Mouse (Mus musculus) thymus, postnatal 4 days (tissue): ENCODE results near the gene Vmp1.

Experiments
- DNase-seq: peaks from one replicate; pipeline ENCODE4 v3.0.0; 2021

The Vmp1 gene

DNA sequence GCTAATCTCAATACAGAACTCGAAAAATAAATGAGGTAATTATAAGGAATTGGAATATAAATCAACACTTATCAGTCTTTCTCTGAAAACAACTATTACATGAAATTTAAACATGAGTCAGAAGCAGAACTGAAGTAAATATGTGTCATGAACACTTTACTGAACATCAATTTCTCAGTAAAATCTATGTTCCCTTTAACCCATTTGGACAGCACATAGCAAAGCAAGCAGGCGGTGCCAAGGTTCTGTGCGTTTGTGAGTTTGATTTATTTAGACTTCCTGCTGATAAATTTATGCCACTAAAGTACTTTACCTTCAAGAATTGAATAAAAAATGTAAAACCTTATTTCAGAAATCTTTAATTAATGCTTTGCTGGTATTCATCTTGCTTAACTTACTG lies 54.2 kb downstream of the Vmp1 start:
- DNase-seq = no peak

DNA sequence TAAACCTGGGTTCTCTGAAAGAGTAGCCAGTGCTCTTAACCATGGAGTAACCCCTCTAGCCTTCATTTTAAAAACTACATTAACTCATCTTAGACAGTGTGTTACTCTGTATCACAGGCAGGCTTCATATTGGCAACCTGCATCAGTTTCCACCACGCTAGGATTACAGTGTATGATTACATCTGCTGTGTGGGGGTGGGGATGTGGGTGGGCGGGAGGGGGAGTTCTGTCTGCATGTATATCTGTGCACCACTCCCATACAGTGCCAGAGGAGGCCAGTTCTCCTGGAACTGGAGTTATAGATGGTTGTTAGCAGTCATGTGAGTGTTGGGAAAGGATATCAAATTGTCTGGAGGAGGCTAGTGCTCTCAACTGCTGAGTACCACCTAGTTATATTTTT lies 55.2 kb downstream of the Vmp1 start:
- no peak for DNase-seq

DNA sequence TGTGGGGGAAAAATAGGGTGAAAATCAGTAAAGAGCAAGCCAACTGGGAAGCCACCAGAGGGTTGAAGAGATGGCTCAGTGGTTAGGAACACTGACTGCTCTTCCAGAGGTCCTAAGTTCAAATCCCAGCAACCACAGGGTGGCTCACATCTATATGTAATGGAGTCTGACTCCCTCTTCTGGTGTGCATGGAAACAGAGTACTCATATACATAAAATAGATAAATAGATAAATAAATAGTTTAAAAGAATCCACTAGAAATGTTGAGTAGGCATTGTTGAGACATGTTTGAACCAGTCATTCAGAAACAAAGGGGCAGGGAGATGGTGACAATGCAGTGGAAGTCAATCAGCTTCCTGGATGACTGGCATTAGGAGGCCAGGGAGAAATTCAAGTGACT lies 56.0 kb downstream of the Vmp1 start:
- DNase-seq = no peak

DNA sequence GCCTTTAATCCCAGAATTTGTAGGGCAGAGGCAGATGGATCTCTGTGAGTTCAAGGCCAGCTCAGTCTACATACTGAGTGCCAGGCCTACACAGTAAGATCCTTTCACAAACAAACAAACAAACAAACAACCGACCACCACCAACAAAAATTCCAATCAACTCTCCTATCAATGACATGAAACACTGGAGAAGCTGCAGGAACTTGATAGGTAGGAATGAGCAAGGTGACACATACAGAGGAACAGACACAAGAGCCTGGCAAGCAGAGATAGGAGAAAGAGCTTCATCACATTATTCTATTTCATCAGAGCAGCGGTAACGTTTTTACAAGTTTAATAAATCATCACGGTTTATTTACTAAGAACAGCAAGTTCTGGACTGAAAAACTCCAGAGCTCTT lies 56.9 kb downstream of the Vmp1 start:
- DNase-seq = no peak

DNA sequence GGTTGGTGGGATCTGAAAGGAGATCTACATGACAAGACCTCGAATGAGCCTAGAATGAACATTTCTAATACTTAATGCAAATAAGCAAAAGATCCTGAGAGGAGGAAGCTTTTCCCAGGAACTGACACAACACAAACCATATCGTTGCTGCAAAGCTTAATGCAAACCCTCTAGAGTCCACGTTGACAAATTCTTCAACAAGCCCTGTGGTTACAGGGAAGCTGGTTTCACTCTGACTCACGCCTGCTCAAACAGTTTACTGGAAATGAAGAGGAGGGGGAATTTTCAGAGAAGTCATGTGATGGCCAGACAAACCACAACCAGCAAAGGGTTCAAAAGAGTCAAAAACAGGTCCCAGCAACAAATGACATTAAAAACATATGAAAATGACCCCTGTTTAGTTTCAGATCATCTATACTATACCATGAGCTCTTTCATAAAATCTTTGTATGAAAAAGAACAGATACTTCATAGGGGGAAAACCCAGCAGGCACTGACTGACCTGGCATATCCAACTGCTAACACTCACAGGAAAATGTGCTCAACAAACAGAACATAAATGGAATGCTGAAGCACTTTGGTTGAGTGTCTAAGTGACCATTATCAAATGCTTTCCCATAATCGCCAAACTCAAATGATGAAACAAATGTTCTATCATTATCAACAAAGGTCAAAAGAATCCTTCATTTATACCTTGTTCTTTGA lies 59.2 kb downstream of the Vmp1 start:
- no peak for DNase-seq

DNA sequence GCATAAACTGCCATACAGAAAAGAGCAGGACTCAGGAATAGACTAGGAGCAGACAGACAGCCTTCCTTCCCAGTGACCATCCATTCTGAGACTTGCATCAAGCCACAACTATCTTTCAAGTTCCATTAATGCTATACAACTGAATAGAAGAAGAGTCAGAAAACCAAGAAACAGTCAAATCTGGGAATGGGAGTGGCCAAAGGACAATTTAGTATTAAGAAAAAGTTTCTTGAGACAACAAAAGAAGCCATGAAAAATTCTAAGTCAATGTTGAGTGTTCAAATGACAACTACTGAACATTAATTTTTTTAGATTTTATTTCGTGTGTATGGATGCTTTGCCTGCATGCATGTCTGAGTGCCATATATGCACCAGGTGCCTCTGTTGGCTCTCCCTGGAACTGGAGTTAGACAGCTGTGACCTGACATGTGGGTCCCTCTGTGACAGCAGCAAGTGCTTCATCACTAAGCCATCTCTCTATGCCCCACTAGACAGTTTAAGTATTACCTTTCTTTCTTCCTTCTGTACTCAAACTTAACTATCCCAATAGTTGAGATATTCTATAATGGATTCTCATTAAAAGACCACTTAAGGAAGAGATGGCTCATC lies 60.1 kb downstream of the Vmp1 start:
- DNase-seq = no peak

DNA sequence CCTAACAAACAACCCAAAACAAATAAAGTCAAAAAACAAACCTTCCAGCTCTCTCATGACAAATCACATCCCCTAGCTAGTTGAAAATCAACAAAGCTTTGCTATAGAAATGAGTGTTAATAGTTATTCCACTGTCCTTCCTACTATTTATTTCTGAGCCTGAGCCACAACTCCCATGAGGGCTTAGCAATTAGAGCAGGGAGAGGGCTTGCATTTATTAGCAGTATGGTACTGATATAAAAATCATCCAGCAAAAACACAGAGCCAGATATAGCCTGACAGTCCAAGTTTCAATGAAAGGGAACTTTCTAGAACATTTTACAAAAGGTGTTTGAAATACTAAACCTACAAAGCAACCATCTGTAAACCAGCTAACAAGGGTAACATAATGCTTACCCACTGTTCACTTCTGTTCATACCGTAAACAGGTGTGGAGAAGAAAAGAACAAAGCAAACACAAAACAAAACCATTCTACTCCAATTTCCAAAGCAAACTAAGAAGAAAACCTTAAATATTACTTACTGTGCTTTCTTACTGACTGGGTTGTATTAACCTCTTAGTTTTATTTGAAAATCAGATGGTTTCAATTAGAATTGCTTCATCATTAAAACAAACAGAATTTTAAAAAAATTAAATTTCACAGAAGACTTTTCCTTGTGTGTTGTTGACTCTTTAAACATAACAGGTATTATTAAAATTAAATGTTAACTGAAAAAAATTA lies 61.3 kb downstream of the Vmp1 start:
- no peak for DNase-seq

DNA sequence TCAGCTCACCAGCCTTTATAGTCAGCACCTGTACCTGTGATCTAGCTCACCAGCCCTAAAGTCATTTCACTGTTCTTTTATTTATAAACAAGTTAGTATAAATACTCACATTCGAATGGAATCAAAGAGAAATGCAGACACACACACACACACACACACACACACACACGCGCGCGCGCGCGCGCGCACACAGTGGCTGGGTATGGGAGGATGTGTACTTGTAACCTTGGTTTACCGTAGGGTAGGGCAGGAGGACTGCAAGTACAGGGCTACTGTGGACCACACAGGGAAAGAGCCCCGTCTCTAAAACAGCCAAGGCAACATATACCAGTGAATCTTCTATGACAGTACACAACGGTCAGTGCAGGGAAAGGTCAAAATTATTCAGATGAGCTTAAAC lies 62.5 kb downstream of the Vmp1 start:
- DNase-seq = peak; percentile 35

DNA sequence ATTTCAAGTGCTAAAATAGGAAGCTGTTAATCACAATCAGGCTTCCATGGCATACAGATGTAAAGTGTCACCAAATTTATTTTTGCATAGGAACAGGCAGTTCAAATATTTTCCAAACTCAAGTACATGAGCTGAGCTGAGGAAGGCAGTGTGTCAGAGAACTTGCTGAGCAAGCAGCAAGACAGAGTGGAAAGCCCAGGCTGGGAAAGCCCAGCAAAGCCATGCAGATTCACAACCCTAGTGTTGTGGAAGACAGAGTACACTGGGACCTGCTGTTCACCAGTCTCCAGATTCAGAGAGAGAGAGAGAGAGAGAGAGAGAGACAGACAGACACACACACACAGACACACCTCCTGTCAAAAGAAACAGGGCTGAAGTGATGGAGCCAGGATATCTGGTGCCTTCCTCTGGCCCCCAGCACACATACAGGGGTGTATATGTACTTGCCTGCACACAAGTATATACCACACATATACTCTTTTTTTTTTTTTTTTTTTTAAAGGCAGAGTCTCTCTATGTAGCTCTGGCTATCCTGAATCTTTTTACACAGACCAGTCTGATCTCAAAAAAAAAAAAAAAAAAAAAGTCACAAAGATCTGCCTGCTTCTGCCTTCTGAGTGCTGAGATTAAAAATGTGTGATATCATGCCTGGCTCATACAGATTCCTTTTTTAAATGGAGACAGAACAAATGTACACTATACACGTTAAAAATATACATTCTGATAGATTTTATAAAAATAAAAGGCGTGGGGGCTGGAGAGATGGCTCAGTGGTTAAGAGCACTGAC lies 64.9 kb downstream of the Vmp1 start:
- no peak for DNase-seq

DNA sequence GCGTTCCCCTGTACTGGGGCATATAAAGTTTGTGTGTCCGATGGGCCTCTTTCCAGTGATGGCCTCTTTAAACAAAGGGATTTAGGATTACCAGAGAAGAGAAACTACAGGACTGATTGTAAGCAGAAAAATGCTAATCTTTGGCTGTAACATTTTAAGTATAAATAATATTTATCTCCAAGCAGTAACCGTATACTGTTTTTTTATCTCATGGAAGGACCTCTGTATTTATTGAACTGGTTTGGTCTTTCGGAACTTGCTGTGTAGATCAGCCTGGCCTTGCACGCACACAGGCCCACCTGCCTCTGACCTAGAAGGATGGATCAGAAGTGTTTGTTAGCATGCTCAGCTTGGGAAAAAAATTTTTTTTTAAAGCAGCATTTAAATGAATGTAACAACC lies 69.0 kb downstream of the Vmp1 start:
- DNase-seq = no peak

DNA sequence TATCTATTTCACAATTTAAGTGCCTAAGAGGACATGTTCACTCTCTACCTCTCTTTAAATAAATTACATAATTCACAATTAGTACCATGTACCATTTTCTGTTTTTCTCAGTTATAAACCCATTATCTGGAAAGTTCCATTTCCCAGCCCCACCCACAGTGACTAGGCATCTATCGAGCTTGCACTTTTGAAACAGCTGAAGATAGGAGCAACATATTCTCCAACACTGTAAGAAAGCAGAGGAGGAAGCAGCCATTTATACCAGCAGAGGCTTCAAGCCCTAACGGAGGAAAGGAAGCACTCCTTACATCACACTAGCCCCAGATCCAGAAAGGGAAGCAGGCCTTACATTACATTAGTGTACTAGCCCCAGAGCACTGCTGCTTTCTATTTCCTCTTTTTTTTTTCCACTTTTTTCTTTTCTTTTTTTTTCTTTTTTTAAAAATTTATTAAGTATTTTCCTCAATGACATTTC lies 69.5 kb downstream of the Vmp1 start:
- DNase-seq = no peak

DNA sequence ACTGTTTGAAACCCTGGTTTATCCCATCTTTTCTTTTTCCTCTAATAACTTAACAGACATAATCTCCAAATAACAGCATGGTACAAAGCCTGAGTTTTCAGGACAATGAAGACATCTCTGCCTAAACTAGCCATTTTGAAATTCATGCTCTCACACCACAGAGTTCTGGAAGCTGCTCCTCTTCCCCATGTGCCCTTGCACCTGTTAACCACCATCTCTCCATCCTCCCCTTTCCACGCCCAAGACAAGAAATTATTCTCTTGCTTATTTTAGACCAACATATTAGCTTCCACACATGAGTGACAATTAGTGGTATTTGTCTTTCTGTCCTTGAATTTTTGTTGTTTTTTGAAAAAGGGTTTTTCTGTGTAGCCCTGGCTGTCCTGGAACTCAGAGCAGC lies 71.6 kb downstream of the Vmp1 start:
- no peak for DNase-seq

DNA sequence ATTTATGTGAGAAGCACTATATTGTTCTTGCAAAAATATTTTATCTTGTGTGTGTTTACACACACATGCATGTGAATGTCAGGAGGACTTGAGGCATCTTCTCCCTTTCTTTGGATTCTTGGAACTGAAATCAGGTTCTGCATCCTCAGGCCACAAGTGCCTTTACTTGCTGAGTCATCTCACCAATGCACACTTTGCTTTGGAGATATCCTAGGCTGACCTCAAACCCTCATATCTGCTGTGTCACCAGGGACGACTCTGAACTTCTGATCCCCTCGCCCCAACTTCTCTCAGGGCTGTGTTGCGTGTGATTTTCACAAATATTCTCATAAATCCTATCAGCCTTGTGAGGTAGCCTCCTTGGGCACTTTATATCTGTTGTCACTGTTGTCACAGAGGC lies 73.4 kb downstream of the Vmp1 start:
- no peak for DNase-seq

DNA sequence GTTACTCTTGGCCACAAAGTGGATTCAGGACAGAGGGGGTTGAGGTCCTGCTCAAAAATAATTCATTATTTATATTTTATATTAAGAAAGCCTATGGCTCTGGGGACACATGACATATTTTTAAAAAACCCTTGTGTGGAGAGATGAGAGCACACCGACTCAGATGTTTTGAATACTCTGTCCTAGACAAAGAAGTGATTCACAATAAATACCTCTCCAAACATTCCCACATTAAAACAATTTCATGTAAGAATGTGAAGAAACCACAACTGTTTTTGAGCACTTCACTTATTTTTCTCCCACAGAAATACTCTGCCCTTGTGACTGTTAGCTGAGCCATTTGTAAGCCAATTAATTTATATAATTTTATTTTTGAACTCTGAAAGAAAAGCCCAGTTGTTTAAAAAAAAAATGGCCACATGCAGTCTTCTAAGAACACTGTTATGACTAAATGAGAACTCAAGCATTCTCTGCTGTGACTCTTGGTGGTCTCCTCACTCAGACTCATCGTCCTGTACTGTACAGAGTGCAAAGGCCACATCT lies 75.8 kb downstream of the Vmp1 start:
- no peak for DNase-seq

DNA sequence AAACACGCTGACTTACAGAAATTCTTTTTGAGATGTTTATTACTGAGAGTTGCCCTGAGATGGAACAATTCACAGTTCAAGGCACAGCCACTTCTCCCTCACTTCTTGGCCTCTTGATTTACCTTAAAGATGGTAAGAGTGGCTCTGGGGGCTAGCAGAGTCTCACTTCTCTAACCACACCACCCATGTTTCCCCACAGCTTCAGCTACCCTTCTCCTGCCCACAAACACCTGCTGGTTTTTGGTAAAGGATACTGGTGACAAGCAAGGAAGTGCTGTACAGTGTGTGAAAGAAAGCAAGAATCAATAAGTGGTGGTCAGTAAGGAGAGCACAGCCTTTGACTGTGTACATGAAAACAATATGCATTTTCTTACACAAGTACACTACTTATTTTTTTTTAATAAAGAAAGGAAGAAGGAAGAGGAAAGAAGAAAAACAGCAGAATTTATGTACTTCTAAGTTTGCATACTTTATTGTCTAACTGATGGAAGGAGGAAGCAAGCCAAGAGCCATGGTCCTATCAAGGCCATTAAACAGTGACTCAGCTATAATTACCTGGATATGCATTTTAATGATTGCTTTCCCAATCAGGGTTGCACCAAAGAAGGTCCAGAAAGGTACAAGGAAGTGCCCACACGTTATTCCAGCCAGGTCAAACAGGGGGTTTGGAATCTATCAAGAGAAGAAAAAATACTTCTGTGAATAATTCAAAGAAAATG lies 76.9 kb downstream of the Vmp1 start:
- no peak for DNase-seq

DNA sequence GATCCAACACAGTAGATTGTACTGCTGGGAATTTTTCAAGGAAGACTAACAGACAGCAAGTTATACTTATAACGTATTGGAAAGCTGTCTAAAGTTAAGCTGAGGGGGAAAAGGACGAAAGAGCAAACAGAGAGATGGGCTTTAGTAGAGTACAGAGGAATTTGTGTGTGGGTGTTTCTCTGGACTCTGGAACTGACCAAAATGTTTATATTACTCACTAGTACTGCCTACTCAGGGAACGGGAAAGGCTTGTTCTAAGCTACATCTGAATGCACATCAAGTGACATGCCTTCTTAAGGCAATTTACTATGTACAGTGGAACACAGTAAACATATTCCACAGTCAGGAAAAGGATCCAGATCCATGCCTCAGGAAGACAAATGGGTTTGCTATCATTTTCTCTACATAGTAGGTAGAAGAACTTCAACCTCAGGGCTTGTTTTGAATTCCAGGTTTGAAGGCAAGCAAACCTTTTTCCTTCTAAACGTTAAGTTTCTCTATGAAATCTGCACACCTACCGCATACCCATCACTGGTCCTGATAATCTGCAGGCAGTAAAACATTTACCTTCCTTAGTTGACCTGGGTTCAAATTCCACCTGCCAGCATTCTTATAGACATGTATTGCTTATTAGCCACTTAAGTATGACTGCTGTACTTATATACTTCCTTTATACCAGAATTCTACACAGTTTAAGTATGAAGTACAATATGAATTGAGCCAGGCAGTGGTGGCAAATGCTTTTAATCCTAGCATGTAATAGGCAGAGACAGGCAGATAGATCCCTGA lies 78.7 kb downstream of the Vmp1 start:
- no peak for DNase-seq

DNA sequence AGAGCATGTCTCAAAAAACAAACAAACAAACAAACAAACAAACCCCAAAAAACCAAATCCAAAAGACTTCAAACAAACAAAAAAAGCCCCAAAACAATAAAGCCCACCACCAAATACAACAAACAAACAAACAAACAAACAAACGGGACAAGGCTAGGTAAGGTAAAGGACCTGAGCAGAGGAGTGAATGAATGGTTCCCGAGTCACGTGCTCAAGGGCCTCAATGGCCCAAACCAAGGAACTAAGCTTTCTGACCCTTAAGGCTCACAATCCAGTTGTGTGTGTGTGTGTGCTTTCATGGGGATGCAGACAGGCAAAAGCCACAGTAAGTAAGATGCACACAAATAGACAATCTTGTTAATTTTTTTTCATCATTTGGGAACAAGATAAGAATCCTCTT lies 79.3 kb downstream of the Vmp1 start:
- no peak for DNase-seq

DNA sequence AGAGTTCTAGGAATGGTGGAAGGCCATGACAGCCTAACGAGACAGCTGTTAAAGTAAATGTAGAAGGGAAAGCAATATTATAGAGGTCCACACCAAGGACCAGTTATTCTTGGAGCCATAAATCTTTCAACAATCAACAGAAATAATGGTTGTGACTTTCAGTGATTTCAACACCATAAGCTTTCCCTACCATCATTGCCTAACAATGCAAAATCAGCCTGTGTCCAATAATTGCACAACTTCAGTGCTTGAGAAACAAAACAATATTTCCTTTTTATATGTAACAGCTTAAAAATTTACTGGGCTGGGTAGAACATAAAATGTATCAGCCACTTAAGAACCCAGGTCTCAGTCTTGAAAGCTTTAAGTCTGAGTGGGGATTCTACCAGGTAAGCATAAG lies 79.9 kb downstream of the Vmp1 start:
- DNase-seq = no peak

DNA sequence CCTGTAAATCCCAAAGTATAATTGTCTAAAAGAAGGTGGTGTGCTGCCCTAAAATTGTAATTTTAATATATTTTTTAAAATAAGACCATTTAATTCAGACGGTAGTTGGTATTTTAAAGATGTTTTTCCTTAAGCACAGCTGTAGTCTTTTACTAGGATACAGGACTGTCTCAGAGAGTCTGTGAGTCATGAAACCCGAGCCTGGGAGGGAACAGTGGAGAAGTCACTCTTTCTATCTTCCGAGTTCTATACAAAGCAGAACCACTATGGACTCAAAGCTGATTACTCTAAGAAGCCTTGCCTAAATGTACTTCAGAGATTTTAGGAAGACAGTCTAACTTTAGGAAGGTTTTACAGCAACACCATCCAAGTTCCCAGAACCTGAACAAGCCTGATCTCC lies 81.5 kb downstream of the Vmp1 start:
- no peak for DNase-seq

DNA sequence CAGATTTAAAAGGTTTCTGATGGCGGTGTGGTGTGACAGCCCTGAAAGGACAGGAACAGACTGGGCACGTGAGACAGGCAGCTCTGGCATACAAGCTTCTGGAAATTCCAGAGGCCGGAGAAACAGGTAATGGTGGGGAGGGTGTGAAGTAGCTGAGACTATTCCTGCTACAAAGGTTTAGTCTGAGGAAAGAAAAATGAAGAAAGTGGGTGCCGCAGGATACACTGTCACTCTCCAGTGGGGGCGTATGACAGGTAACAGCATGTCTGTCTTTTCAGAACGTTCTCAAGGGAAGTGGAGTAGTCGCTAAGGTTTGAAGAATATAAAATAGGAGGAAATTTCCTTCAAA lies 83.5 kb downstream of the Vmp1 start:
- no peak for DNase-seq

DNA sequence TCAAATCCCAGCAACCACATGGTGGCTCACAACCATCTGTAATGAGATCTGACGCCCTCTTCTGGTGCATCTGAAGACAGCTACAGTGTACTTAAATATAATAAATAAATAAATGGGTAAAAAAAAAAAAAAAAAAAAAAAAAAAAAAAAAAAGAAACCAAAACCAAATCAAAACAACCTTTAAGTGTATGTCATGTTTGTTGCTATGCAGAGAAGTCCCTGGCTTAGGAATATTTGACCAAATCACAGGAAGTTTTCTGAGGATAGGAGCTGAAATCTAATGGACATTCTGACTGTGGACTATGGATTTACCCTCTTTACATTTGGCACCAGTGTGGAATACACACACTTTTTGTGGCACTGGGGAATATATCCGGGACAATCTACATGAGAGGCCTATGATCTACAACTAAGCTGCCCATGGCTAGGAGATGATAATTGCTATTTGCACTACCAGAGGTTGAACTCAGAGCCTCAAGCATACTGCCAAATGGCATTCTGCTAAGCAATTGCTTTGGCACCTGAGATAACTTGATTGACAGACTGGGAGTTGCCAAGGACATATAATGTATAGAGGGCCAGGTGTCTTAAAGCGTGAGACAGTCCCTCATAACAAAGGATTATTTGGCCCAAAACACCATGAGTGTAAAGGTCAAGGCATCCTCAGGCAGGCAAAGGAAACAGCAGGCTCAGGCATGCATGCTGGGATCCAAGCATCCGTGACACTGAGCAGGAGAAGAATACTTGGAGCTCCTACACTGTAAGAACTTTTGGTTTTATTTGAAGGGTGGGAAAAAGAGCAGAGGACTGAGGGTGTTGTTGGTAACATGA lies 84.0 kb downstream of the Vmp1 start:
- DNase-seq = no peak
